Mouse (Mus musculus): Measurements from ENCODE around the gene A230072I06Rik.
A peak's percentile ranks its signal among the peaks of the same experiment; 100 is the strongest.

A230072I06Rik gene

DNA sequence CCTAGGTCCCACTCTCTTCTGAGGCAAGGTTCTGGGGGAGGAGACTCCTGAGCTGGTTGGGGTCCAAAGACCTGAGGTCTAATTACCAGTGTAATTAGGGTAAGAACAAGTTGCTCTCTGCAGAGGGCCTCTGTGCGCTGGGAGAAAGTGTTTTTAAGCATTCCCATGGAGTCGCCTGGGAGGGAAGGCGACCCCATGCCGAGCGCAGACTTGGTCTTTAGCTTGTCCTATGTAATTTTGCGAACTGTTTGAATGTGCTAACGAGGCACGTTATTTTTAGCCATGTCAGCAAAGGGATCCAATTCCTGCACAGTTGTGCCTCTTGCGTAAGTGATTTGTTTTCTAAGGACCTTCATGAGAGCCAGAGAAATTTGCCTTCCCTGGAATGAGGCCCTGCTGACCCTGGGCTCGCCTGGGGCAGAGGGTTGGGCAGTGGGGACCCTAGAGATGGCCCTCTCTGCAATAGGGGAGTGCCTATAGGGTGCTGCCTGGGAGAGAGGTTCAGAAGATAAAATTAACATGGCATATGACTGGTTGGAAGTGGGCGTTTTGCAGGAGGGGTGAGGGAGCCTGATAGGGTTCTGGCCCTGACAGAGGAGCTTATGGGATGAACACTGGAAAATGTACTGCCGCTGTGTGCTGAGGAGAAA lies at the start of gene A230072I06Rik:
TSS of gene A230072I06Rik (plus strand) at position 157 of the 650 bp plus-strand sequence.
- DNase-seq = no peak

DNA sequence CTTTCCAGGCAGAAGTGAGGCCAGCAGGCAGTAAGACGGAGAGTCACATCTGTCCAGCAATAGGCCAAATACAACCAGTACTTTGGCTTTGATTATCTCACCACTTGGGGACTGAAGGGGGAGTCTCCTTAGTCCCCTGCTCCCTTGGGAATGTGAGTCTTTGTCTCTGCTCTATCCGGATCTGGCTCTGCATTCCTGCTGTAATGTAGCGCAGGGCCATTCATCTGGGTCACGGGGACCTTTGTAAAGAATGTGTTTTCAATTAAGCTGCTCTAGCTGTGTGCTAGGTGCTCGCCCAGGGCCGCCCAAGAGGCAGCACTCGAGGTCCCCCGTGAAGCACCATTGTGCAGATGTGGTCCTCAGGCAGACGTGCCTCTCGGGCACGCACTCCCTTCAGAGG lies 44.6 kb upstream of the A230072I06Rik start:
- DNase-seq = no peak

DNA sequence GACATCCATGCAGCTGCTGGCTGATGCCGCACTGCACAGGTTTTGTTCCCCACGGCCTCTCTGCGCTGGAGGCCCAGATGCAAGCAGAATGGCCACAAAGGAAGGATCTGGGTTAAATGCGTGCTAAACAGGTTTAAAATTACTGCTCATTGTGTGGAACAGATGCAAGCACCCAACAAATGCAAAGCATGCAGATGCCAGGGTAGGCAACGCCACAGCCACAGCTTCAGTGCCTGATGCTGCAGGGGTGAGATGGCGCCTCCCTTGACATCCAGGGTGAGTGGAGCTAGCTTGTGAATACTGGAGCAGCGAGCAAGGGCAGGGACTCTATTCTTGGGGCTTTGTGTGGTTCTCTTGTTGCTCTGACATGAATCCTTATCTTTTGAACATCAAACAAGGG lies 39.8 kb upstream of the A230072I06Rik start:
- DNase-seq = no peak

DNA sequence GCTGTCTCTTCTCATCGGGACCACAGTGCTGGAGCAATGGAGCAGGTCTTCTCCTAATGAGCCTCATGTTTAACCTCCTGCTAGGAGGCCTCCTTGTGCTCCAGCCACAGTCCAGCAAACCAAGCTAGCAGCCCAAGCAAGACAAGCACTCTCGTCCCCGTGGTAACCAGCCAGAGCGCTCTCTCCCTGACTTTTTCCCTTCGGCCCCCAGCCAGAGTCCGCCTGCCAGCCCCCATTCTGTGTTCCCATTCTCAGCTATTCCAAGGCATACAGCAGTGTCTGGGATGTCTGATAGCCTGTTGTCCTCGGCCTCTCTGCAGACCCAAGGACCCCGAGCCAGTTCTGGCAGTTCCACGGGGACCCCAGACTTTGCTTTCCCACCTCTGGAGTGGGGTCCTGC lies 38.5 kb upstream of the A230072I06Rik start:
- DNase-seq = no peak

DNA sequence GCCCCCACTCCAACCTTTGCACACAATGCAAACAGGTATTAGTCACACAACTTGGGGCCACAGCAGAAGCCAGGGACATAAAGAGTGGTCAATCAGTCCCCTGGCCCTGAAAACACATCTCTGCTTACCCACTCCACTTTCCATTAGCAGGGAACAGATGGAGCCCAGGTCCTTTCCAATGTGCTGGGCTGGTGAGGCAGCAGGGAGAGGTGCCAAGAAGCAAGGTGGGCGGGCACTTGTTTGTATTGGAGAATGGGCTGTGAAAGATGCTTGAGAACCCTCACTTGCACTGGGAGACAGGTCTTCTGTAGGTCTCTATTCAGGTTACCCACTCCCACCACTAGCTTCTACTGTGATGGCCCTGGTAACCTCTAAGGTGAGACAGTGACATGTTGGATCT lies 34.9 kb upstream of the A230072I06Rik start:
- DNase-seq = no peak

DNA sequence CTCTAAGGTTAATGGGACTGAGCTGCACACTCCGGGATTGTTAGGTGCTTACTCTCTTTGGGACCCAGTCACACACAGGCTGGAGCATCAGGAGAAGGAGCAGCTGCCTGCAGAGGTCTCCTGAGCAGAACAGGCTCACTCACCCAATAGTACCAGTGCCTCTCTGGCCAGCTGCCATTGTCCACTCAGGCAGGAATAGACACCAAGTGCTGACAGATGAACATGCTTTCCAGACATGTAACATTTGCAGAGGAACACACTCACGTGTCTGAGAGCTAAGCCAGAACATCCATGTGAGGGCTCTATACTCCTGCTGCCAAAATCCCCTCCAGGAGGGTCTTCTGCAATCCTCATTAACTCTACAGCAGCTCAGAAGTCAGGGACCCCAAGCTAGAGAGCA lies 18.7 kb upstream of the A230072I06Rik start:
- DNase-seq = no peak

DNA sequence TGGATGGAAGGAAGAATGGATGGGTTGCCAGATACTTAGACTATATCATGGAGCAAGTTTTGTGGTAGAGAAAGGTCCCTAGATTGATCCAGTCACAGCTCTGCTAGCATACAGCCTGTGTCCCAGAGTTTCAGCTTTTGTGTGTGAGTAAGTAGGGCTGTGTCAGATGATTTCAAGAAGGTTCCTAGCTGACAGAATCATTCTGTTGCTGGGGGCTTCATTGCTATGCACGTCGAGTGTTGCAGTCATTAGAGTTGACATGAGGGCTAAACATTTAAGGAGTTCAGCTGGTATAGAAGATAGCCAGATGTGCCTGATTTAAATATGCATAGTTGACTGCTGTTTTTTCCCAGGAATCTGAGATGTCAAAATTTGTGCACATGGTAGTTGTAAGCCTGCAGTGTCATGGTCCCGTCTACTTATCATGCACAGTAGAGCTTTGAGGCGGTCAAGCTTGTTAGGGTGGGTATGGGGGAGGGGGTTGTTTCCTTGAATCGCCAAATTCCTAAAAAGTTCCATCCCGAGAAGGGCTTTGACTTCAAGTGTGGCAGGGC lies 18.1 kb upstream of the A230072I06Rik start:
- DNase-seq = no peak

DNA sequence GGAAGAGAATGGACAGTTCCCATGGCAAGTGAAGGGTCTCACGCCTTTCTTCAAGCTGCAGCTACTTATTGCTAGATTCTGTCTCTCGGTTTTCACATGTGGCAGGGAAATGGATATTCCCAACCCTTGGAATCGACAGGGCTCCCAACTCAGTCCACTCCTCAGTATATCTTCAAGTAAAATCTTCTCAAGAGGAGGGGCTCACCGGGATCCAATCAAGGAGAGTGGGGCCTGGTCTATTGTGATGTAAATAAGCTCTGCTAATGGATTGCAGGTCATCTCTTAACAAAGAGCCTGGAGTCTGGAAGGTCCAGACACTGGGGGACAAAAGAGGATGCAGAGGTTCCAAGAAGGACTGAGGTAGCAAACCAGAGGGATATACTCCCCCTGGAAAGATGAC lies 17.1 kb upstream of the A230072I06Rik start:
- no peak for DNase-seq

DNA sequence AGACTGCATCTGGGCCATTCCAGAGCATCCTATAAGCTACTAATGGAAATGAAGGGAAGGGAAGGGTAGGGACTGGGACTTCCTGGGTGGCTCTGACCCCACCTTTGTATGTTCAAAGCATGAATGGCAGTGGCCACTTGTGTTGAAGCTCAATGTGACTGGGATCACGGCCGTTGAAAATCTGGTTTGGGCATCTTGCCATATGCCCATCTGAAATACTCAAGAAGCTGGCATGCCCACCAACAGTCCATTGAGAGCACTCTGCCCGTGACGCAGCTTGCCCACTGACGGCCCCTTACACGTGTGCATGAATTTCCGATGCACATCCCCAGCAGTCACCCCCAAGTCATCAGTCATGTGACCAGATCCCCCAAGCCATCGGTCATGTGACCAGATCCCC lies 13.6 kb upstream of the A230072I06Rik start:
- DNase-seq = no peak

DNA sequence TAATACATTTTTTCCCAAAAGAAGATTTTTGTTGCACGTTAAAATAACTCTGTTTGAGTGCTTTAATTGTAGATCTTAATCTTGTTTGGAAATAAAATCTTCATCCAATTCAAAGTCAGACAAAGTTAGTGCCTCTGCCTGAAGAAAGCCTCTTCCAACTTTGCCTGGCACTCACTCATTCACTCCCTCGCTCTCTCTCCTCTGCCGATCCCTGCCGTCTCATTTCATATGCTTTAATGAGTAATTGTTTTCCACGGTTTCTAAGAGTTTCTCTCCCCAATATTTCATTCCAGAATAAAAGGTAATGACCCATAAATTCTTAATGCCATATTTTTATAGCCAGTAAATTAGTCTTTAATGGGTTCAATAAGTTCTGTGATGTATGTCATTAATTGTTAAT lies 10.8 kb upstream of the A230072I06Rik start:
- no peak for DNase-seq

DNA sequence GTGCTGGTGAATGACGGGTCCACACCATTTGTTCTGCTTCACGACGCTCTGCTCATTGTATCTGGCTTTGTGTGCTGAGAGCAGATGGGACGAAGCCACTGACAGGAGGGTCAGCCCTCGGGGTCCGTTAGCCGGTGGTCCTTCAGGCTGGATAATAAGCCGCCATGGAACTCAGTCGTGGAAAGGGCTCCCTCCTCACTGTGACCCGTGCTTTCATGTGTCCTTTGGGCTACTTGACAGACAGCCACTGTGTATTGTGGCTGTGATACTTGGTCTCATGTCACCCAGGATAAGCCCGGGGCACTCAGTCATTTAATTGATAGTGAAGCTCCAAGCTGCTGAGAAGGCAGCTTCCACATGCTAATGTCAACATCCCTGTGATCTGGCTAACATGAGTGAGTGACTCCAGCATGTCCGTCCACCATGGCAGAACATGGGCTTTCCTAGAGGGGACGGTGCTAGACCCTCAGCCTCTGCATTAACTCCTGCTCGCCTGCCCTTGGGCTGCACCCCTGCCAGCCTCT lies 10.3 kb upstream of the A230072I06Rik start:
- DNase-seq = no peak

DNA sequence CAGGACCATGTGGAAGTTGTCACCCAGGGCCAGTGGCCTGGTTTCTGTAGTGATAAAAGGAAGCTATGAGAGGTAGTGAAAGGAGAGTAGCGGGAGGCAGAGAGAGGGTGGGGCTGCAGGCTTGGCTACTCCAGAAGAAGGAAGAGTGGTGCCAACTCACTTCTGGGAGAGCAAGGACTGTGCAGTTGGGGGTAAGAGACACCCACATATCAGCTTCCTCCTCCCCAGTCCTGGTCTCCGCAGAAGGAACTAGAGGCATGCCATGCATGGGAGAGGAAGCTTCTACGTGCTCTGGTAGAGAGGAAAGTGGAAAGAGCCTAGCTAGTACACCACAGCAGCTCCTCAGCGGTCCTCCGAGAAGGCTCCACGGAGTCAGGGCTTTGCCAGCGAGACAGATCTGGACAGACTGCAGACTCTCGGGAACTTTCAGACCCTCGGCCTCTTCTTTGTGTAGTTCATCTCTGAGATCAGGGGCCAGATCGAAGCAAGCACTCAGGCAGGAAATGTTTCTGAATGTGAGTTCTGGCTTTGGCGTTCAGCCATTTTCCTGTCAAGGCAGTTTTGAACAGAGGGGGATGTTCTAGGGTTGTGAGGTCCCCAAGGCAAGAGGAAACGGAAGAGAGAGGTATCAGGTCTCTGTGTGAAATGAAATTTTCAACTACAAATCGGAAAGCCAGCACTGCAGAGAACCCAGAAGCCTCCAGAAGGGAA lies 1.0 kb downstream of the A230072I06Rik start:
- peak; percentile 40 for DNase-seq

DNA sequence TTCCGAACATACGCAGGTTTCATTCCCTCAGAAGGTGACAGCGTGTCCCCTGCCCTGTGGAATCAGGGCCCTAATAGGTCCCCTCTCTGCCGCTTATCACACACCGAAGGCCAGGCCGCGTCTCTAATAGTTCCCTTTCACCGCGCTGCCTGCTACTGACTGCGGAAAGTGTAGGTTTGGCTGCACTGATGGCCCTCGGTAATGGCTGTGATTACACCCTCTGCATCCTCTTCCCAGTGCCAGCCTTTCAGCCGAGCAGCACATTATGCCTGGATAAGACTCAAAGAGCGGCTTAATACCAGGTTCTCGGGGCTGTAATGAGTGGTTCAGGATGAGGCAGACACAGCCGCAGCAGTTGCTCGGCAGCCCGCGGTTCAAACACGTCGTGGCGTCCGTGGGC lies 3.5 kb downstream of the A230072I06Rik start:
- no peak for DNase-seq

DNA sequence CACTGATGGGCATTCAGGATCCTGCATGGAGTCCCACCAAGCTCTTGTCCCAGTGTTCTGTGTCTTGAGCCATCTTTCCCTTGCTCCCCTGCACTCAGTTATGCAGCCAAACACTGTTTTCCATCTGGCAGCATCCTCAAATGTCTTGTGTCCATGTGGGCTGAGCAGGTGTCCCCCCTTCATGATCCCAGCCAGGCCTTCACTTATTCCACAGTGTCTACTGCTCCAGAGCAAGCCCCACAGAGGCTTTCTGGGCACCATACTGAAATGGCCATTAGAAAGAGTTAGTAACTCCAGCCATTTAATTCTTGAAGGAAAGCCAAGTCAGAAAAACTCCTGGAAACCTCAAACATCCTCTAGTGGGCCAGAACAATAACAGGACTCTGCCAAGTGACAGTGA lies 11.9 kb downstream of the A230072I06Rik start:
- no peak for DNase-seq

DNA sequence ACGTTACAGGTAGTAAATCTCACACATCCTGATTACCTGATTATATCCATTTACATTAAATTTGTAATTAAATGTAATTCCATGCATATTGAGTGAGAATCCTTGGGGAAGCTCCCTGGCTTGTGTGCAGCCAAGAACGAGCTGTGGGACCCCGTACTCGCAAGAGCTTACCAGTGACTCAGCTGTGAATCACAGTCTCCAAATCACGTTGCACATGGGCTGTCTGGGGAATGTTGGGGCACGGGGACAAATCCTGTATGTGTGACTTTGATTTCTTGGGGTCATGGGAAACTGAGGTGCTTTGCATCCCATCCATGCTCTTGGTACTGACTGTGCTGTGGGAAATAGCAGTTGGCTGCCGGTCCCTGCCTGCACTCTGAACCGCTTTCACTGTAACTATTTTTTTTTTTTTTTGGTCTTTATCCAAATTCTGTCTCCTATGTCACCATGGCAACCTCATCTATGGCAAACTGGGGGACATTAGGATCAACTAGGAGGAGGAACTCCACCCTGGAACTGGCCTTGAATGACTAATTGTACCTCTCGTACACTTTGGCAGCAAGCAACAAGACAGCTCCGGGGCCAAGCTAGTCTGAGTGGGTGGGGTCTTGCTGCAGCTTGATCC lies 19.8 kb downstream of the A230072I06Rik start:
- DNase-seq = no peak

DNA sequence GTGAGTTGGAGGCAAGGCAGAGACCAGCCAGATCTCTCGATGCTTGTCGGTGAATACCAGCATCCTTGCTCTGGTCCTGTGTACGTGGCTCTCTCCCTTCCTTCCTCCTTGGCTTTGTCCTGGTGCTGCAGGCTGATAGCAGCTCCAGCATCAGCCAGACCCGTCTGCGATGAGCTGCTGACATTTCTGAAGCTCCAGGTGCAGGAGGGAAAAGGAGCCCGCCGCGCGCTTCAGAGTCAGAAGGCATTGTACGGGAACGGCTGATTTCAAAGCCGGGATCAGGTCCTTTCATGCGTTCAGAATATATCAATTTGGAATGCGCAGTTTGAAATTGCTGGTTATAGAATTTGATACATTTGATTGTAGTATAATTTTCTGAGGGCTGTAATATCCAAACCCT lies 23.4 kb downstream of the A230072I06Rik start:
- no peak for DNase-seq

DNA sequence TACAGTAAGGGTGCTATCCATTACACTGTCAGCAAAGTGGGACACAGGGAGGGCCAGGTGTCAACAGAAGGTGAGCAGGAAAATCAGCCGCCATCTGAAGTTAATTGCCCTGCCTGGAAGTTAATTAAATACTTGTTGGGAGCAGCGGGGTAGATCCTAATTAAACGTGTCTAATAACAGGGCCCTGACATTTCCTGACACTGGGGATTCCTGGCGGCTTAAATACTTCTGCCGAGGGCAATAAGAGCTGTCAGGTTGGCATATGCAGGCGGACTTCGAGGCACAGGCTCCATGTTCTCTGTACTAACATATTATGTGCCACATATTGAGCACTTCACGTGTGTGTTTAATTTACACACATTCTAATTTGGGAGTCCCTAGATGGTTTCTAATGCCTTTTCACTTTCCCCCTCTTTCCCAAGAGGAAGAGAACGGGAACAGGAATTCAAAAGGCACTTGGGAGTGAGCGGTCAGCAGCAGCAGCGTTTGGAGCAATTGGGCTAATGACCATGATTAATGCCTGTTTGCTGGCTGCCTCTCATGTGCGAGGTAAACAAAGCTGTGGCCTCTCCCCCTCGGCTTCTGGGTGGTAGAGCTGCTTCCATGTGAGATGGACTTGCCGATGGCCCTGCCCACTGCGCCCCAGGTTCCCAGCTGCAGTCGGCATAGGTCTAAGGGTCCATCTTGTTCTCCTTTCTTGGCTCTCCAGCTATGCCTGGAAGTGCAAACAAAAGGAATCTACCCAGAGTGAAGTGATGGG lies 34.5 kb downstream of the A230072I06Rik start:
- no peak for DNase-seq

DNA sequence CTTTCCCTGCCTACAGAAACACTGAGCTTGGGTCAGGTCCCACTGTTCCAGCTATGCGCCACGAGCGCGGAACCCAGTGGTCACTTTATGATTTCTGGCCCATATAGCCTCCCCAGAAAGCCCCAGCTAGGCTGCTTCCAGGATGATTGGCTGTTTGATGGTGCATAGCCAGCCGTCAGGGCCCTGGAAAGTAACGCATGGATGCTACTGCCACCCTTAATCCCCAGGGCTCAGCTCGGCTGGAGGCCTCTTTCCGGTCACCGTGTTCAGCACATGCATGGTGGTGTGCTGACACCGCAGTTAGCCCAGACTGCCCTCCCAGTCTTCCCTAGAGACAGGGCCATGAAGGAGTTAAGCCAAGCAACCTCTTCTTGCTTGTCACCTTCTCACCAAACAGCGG lies 35.6 kb downstream of the A230072I06Rik start:
- DNase-seq = no peak

DNA sequence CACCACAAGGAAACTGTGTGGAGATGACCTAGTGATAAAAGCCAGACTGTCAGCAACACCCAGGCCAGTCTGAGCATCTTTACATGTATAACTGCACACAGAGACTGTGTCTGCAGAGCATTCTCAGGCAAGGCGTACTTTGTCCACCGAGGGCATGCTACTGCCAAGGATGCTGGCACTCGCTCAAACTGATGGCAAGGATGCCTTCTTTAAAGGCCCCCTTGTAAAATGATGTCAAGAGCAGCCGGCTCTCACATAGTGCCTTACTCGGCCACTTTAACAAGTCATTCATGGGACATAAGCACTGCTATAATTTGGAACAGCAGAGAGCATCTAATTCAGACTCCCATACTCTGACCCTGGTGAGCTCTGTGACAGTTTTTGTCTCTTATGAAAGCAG lies 36.6 kb downstream of the A230072I06Rik start:
- no peak for DNase-seq

DNA sequence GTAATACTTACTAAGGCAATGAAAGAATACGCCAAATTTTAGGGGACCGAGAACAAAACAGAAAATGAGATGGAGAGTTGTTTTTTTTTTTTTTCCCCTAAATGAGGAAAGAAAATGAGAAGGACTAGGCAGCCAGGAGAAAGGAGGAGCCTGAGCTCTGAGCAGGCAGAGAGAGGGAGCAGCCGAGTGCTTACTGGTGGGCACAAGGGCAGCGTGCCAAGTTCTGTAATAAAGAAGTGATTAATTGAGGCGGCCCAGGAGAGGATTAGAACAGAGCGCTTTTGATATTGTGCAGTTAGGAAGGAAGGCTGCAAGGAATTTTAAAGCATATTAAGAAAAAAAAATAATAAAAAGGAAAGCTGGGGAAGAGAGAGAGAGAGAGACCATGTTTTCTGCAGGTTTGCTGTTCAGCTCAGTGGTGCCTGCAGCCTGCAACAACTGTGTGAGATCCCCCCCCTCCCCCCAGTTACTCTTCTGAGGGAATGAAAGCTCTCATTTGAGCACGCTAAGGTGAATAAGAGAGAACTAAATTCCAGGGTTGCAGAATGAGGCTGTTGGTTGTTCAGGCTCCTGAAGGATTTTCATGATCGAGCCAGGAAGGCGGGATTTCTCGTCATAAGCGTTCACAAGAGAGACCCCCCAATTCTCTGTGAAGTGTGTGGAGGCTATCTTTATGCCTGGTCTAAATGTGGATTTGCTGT lies 41.3 kb downstream of the A230072I06Rik start:
- no peak for DNase-seq

DNA sequence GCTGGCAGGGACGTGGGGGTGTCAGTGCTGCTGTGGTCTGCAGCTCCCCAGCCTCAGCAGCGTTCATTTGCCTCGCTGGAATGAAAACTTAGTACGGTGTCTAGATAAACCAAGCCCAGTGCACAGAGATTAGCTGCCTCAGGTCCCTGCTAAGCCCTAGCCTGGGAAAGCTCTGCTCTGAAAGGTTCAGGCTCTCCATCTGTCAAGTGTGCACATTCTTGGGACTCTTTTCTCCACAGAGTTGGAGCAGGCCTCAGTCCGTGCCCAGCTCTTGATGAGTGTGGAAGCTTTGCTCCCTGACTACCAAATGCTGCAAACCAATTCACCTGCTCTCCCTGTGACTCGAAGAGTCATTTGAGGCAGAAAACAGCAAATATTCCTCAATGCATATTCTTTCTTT lies 43.5 kb downstream of the A230072I06Rik start:
- DNase-seq = no peak

DNA sequence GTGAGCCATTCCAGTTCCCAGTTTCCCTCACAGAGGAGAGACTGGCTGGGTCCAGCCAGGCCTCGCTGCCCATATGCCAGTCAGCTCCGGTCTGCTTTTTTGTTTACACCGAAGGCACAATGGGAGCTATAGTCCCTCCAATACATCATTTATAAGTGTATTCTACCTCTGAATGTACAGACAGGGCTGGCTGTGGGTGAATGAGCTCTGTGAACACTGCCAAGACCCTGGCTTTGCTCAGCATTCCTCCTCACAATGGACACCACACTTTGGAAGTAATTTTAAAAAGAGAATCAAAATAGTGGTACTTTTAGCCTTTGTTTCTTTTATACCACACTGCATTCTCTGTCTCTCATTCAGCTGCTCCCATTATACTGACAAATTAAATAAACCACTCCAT lies 44.6 kb downstream of the A230072I06Rik start:
- DNase-seq = no peak
